Mouse (Mus musculus) E14TG2a.4 (cell line): ENCODE measurements around the gene Drd1.

Source experiments
- CTCF ChIP-seq: conservative IDR thresholded peaks from 2 replicates; pipeline ENCODE4 v1.5.1; 2014; ENCODE audit warnings: low read length
- POU5F1 ChIP-seq: IDR thresholded peaks from 2 replicates; pipeline ENCODE4 v1.6.1; 2014; ENCODE audit warnings: low read length, borderline replicate concordance

DNA sequence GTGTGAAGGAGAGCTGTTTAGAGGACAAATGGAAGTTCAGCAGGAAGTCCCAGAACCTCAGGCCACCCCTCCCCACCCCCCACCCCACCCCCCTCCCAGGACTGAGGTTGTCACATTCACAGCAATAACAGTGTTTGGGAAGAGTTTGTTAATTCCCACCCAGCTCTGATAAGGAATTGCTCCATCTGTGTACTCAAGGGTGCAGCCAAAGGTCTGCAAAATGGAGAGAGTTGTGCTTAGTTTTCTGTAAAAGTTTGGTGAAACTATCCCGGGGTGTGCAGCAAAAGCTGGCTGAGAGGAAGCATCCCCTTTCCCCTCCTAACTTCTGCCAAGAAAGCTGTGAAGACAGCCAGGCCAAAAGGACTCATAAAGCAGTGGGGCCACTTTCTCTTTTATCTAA is 17.6 kb upstream of the Drd1 start:
- TF ChIP-seq CTCF (no peak), POU5F1 (no peak)
